Mouse (Mus musculus) hindlimb bud, embryonic 11.5 days (tissue): ENCODE results near the gene Gm20422.
"Not testable (repeated sequence)": the region's sequence is repeated elsewhere in the genome, so short reads cannot be mapped to it uniquely, and the experiment has no call there.

Experiments used
- DNase-seq: peaks from one replicate; pipeline ENCODE4 v3.0.0-alpha.2; 2012; ENCODE audit warnings: low read depth, low spot score; ENCODE audit errors: extremely low spot score

Gm20422 gene

GRCm38 (mm10) chr8:69713516-69713915 is 61.2 kb downstream of the Gm20422 start:
- DNase-seq: no peak

- not testable (repeated sequence) for DNase-seq
Observed at GRCm38 (mm10) chr8:69710624-69711023, 64.1 kb downstream of the Gm20422 start, which contains the start of gene Zfp869. TSS of gene Zfp869 (minus strand) at chr8:69710724.

- DNase-seq: no peak
Observed at GRCm38 (mm10) chr8:69701810-69702209, 72.9 kb downstream of the Gm20422 start.
